Mouse (Mus musculus) CH12F3 (cell line): ENCODE measurements around the gene Nrm.

Source experiments
- in situ Hi-C: fragments of 300-500 bp; cut with MboI; formaldehyde crosslinking; loops from 2 replicates; pipeline ENCODE4 v1.14.3; 2020; ENCODE audit warnings: low sequenced_read_pairs

The Nrm gene

DNA sequence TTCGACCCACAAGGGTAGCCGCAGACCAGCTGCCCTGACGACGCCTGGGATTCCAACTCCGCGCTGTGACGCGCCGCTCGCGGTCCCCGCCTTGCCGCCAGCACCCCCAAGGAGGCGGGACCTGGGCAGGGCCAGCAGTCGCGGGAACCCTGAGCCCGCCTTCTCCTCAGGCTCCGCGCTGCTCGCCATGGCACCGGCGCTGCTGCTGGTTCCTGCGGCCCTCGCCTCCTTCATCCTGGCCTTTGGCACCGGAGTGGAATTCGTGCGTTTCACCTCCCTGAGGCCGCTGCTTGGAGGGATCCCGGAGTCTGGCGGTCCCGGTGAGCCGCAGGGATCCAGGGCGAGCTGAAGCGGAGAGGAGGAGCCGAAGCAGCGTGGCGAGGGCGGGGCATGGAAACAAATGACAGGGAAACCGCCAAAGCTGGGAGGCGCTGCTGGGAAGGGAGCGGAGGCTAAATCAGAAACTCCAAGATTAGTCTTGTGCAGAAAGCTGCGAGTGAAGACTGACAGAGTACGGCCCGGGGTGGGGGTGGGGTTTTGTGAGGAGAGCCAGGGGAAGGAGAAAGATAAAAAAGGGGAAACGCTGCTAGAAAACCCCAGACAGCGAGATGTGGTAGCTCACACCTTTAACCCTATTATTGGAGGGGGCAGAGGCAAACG is at the start of gene Nrm:
Gene Nrm, plus strand, starts transcription at position 121 of the 660 bp plus-strand sequence.
- in situ Hi-C loops = no loop called here

DNA sequence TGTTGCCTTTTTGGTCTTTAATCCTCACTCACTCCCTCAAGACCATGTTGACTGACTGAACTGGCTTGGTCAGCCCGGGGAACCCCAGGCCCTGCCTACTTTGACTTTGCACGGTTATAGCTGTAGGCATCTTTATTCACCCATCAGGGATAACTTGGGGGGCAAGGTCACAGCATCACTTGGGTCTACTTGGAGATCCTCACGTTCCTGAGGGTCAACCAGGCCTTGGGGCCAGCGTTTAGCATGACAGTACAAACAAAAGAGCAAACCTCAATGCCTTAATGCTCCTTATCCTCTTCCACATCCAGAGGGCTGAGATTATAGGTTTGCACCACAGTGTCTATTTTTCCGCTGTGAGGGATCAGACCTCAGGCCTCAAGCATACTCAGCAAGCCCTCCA is 48.8 kb upstream of the Nrm start:
- in situ Hi-C loops = no loop called here

DNA sequence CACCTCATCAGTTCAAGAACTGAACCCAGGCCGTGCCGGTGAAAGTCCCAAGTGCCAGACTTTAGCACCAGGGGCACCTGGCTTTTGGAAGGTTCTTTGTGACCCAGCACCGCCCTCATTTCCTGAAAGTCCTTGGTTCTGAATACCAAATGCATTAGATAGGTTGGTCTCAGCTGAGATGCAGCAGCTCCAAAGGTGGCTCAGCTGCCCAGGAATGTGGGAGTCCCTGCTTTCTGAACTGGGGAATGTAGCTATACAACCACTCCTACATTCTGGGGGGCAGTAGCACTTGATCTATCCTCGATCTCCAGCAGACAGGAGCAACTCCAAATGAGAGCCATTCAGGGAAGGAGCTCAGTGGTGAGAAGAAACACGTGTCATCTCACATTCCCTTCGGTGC is 48.4 kb upstream of the Nrm start:
- in situ Hi-C loops = no loop called here

DNA sequence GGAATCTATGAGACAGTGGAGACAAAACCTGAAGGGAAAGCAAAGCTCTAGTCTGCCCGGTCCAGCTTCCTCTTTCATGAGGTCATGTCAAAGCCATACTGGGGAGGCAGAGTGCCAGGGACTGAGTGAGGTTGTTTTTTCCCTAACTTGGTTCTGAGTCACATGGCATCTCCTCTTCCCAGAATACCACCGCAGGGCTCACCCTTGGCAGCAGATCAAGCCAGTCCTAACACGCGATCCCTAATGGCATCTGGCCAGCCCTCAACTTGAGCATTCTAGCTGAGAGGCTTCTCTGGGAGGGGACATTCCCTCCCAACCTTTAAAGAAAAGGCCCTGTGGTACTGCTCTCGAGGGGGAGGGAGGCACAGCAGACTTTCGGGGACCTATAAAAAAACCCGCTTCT is 47.9 kb upstream of the Nrm start:
- in situ Hi-C loops = no loop called here

DNA sequence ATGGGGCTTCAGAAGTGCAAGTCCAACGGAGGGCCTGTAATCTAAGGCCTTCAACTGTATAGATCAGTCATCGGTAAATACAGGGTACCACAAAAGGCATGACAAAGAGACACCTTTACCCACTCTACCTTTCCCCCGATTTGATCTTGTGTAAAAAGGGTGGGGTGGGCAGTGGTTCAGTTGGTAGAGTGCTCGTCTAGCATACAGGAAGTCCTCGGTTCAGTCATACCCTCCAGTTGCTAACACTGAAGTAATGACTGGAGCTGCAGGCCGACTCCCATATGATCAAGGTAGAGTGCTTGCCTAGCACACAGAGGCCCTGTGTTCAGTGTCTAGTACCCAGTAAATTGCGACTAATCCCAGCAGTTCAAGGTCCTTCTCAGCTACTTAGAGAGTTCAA is 47.5 kb upstream of the Nrm start:
- in situ Hi-C loops = no loop called here

DNA sequence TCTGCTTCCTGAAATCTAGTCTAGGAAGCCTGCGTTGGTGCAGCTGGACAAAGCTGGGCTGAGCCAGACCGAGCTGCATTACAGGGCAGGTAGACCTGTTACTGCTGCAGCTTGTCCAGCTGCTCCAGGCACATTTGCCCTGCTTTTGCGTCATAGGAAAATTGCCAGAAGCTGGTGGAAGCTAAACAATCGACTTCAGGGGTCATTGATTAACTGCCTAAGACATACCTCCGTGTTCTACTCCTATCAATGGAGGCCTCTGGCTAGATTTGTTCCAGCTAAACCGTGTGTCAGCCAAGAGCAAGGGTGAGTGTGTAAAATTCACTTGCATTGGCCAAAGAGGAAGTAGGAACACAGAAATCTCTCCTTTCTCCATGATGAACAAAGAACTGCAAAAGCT is 46.4 kb upstream of the Nrm start:
- in situ Hi-C loops = no loop called here

DNA sequence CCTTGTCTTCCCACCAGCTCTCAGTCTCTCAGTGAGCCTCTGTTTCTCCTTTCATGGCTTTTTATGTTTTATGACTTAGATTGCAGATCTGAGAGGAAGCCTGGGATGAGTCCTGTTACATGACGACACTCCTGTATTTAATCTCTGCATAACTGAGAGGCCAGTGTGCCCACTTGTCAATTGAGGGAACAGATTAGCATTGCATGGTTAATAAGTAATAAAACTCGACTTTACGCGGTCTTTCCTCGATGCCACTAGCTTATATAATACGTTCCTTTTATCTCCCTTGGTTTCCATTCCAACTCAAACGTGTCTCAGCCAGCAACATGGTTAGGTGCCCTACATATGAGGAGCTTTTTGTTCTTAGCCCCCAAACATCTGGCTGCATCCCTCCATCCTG is 45.3 kb upstream of the Nrm start:
- in situ Hi-C loops = no loop called here

DNA sequence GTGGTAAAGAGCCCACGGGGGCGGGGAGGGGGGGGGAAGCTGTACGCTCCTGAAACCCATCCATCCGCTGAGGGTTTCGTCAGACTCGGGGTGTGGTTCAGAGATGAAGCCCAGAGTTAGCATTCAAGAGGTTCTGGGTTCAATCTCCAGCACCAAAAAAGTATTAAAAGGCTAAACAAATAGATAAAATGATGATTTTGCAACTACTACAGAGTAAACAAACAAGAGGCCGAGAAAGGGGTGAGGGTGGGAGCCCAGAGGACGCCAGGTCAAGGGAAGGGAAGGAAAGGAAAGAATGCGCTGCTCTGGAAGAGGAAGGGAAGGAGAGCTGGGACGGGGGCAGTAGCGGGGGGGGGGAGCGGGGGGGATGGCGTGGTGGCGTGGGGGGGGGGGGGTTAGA is 44.4 kb upstream of the Nrm start:
- in situ Hi-C loops = no loop called here

DNA sequence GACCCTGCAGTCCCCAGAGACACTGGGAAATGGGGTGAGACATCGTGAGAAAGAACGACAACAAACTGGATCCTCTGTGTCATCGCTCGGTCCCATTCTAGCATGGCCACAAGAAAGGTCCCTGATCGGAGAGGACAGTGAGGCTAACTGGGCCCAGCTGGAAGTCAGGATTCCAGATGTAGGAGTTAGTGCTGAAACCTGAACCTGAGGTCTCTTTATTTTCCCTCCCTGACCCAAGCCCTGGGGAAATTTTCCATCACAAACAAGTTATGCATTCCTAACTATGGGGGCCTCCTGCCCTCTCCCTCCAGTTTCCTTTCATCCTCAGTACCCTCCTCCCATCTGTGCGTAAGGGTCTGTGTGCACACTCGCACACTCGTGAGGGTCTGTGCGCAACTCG is 43.9 kb upstream of the Nrm start:
- in situ Hi-C loops = no loop called here

DNA sequence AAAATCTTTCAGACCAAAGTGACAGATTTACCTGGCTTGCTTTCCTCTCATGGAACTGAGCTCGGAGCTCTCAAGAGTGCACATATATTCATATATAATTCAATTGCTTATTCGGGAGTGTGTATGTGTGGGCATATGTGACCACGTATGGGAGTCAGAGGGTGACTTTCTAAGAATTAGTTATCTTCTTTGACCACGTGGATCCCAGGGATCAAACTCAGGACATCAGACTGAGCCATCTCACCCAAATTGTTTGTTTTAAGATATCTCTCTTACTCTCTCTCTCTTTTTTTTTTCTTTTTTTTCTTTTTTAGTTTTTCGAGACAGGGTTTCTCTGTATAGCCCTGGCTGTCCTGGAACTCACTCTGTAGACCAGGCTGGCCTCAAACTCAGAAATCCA is 41.0 kb upstream of the Nrm start:
- in situ Hi-C loops = no loop called here

DNA sequence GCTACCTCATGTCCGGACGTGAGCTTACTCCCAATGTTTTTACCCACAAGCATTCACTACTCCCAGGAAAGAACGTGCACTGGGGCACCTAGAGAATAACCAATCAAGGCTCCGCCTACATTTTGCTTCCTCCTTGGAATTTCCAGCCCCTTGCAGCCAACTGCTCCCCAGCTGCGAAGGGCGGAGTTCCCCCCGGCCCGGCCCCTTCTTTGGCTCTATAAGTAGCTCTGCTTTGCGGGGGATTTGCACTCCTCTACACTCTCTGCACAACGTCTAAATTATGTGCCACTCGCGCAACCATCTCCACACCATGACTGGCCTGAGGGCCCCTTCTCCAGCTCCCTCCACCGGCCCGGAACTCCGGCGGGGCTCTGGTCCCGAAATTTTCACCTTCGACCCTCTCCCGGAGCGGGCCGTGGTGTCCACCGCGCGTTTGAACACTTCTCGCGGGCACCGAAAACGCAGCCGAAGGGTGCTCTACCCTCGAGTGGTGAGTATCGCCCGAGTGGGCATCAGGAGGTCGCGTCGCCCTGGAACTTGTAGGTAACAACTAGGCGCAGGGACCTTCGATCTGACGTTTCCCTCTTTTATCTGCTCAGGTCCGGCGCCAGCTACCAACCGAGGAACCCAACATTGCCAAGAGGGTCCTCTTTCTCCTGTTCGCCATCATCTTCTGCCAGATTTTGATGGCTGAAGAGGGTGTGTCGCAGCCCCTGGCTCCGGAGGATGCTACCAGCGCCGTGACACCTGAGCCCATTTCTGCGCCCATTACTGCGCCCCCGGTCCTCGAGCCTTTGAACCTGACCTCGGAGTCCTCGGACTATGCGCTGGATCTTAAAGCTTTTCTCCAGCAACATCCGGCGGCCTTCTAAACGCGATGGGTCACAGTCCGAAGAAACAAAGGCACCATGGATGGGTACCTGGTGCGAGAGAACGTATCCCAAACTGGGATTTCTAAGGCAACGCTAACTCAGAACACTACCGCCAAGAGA is 39.4 kb upstream of the Nrm start, which contains the start of gene Ier3:
Gene Ier3, plus strand, starts transcription at position 246 of the 992 bp plus-strand sequence.
- in situ Hi-C loops = no loop called here

DNA sequence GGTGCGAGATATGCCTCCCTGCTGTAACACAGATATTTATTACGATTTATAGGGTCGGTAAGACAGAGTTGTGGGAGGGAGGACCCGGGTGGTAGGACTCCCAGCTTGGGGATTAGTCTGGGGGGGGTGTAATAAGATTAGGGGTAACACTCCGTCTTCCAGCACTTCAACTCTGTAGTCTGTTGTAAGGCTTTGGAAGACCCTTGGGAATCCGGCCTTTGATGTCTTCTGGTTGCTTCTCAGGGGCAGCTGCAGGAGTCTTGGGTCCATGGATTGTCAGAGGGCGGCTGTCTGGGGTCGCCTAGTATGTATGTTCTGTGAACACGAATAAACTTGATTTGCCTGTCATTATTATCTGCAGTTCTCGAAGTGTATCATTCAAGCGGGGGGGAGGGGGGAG is 38.6 kb upstream of the Nrm start:
- in situ Hi-C loops = no loop called here

DNA sequence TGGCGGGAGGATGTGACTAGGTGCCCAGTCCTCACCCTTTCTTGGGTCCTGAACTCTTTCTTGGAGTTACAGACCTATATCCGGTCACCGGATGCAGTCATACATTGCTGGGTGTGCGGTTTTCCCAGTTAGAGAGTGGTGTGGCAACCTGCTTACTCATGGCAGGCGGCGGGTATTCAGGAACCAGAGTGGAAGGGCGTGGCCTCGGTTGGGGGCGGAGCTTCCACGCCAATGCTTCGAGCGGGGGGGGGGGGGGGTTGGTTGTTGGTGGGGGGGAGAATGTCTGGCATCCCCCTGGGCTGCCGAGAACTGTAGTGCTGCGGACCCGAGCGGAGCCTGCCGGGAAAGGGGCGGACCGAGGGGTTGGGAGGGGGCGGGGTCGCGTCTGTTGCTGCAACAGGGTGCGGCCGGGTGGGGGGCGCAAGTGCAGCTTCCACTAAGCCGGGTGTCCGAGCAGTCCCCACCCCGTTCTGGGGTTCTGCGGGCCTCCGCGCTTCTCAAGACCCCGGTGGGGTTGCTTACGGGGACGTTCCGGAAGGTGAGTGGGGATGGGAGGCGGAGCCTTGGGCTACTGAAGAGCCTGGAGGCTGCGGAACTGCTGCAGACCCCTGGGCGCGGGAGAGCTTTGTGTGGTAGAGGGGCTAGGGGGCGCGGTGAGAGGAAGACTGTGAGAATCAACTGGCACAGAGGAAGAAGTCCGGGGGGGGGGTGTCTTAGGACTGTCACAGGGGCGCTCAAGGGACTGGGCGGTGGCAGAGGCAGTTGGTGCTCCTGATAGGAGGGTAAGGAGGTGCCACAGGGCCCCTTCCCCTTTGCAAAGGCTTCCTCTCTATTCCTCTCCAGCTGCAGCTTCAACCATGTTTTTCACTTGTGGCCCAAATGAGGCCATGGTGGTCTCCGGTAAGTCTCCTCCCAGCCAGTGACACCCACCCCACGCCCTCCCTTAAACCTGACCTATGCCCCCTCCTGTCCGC is 37.9 kb upstream of the Nrm start, which contains the start of gene Flot1:
Gene Flot1, plus strand, starts transcription at position 267 of the 974 bp plus-strand sequence.
- in situ Hi-C loops = no loop called here

DNA sequence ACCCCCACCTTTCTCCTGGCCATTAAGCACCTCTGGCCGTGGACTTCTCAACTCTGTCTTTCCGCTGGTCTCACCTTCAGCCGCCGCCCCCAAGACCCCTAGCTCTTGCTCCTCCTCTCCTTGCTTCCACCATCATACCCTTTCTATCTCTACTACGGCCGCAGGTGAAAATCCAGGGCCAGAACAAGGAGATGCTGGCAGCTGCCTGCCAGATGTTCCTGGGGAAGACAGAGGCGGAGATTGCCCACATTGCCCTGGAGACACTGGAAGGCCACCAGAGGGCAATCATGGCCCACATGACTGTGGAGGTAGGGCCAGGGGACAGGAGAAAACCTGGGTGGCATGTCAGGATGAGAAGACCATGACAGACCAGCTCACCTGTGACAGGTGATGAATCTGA is 36.7 kb upstream of the Nrm start:
- in situ Hi-C loops = no loop called here

DNA sequence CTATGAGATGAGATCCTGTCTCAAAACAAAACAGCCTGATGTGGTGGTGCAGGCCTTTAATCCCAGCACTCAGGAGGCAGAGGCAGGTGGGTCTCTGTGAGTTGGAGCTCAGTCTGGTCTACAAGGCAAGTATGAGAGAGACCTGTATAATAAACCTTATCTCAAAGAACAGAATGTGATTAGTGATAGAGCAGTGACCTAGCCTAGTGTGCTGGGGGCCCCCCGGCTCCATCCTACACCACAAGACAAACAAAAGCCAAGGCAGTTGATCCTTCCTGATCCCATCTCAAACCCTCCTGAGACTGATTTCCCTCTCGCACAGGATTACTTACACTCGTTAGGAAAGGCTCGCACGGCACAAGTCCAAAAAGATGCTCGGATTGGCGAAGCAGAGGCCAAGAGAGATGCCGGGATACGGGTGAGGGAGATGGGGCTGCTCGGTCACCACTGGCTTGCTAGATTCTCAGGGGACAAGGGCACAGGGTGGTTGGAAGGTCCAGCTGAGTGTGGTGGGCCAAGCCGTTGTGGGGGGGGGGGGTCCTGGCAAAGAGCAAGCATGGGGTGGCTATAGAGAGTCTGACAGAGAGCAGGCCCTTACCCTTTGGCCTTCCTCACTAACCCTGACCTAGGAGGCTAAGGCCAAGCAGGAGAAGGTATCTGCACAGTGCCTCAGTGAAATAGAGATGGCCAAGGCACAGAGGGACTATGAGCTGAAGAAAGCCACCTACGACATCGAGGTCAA is 35.8 kb upstream of the Nrm start:
- in situ Hi-C loops = no loop called here

DNA sequence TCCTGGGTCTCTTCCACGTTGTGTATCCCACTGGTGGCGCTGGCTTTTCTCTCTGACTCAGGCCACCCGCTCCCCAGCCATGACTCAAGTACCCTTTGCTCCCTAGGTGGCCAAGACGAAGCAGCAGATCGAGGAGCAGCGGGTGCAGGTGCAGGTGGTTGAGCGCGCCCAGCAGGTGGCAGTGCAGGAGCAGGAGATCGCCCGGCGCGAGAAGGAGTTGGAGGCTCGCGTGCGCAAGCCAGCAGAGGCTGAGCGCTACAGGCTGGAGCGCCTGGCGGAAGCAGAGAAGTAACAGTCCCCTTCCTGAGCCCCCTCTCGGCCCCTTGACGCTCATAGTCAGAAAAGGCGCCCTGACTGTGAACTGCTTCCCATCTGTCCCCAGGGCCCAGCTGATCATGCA is 31.4 kb upstream of the Nrm start:
- in situ Hi-C loops = loop anchor here (5.0 kb wide), 1 partner anchor 43 kb away; no protein-coding TSS in a partner anchor

DNA sequence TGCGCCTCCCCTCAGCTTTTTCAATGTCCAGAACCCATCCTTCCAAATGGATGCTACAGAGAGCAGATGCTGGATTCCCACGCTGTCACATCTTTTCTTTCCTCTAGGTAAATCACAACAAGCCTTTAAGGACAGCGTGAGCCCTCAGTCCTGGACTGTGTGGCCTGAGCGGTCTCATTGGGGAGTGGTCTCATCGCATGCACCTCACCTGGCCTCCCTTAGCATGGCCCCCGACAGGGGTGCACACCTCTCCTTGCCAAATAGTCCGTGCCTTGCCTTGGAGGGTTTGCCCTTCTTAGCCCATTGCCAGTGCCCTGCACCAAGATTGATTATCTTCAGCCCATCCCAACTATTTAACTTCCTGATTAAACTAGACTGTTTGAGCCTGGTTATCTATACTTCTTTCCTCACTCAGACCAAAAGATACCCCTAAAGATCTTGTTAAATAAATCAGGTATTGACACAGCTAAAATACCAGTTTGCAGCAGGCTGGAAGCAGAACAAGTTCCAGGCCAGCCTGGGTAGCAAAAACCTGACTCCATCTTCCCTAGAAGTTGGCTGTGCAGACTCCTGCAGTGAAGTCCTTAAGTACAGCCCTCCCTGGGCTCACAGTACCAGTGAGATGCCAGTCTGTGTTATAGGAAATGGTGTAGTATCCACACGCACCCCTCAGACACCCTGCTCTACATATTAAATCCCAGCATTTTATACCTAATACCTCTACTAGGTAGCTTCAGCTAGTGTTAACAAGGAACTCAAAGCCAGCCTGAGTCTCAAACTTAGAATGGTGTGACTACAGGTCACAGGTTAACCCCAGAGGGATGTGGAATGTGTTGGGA is 28.5 kb upstream of the Nrm start:
- in situ Hi-C loops = loop anchor here (5.0 kb wide), 1 partner anchor 40 kb away; no protein-coding TSS in a partner anchor

DNA sequence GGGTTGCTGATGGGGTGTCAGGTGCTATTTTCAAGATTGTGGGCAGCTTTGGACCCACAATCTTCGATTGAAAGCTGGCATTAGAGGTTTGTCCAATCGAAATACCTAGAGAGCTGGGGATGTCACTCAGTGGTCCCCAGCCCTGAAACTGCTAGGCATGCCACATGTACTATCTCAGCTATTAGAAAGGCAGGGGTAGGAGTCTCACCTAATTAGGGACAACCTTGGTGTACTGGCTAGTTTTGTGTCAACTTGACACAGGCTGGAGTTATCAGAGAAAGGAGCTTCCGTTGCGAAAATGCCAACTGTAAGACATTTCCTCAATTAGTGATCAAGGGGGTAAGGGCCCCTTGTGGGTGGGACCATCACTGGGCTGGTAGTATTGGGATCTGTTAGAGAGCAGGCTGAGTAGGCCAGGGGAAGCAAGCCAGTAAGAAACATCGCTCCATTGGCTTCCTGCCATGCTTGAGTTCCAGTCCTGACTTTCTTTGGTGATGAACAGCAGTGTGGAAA is 27.8 kb upstream of the Nrm start:
- in situ Hi-C loops = loop anchor here (5.0 kb wide), 1 partner anchor 39 kb away; no protein-coding TSS in a partner anchor

DNA sequence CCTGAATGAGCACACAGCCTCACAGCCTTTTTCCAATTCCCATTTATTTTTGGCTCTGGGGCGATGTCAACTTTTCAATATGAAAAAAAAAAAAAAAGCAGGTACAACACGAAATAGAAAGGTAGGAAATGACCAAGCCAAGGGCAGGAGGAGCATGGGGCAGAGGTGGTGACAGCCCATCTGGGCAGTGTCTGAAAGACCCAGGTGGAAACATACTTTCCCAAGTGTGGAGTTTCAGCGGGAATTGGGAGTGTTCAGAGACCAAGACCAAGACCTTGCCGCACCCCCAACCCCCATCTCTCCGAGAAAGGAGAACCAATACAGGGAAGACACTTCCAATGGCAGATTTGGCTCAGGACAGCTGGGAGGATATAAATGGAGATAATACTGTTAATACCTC is 27.2 kb upstream of the Nrm start:
- in situ Hi-C loops = loop anchor here (5.0 kb wide), 1 partner anchor 38 kb away; no protein-coding TSS in a partner anchor
